Mouse (Mus musculus) stomach, postnatal 0 days (tissue): ENCODE data around the gene Net1.

Experiments
- CTCF ChIP-seq: IDR thresholded peaks from 2 replicates; pipeline ENCODE4 v1.5.1; 2016; ENCODE audit warnings: antibody characterized with exemption, low read depth, mild to moderate bottlenecking, moderate library complexity
- EP300 ChIP-seq: optimal IDR thresholded peaks from 2 replicates; pipeline ENCODE3; 2016; ENCODE audit warnings: antibody characterized with exemption

DNA sequence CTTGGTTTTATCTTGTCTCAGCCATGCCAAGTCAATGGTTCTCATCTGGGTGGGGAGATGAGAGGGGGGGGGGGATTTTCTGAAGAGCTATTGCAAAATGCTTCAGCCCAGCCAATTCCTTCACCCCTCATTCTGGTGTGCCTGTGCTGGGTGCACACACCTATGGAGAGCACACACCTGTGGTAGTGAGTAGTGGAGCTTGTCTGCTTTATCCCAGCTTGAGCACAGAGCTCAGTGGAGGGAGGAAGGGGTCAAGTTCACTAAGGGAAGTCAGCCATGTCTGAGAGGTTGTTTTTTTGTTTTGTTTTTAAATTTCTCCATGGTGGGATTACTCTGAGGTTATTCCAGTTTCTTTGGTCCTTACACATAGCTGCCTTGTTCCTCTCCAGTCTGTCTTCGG is 61.8 kb downstream of the Net1 start:
- TF ChIP-seq EP300: no peak
- no peak for TF ChIP-seq CTCF
